ENCODE assay signal across 10 mouse cellular contexts in the genomic region with DNA sequence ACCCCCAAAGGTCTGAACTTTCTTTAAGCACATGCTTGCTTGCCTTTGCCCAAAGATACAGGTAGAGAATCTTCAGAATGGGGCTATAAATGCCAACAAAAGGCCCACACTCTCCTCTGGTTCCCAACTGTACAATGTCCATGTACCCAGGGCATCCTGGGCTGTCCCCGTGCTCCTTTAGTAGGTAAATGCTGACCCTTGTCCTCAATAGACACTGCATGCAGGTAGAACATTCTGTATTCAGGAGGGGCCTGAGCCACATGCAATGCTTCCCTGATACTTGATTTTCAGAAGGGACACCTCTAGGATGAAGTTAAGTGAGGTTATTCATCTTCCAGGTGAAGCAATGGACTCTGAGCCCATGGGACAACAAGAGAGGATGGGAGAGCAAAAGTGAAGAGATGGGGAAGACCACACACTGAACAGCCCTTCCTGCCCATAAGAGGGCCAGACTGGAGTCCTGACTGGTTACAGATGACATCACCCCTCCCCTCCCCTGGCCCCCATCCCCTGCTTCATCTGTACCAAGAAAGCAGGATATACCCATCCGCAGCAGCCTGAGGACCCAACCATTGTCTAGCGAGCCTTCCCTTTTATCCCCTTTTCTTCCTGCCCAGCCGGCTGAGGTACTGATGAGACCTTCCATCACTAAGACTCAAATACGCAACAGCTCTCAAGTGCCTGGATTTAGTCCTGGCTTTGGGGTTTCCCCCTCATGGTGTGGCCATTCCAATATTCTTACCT. TPM values are rescaled to one million over a fixed set of nuclear protein-coding genes. Genes with fewer than 3 reads are reported as not detected.
A peak's percentile ranks its signal among the peaks of the same experiment; 100 is the strongest.
DNase-seq lines count a peak whose midpoint lies in the region; ATAC-seq and TF ChIP-seq lines count a peak whose summit lies in the region.
"Had no signal": no experiment of that assay in that cellular context is flagged by ENCODE, and none has a peak within 500 bp of the region (broad histone marks: within the 10 kb centered on the region; RNA-seq: fewer than 3 reads in every experiment).

No protein-coding gene starts in this region.

- H3K36me3 ChIP-seq in spleen, adult 2 months (ENCODE audit: control insufficient read depth, insufficient read depth, low read length) = no peaks in the 10 kb centered on the region
- H3K36me3 ChIP-seq in limb, embryonic 14.5 days (ENCODE audit: control insufficient read depth, insufficient read depth, low read length) = no peaks in the 10 kb centered on the region
- H3K36me3 ChIP-seq in stomach, embryonic 16.5 days (ENCODE audit: control insufficient read depth, insufficient read depth, low read length) = no peaks in the 10 kb centered on the region
- H3K36me3 ChIP-seq in thymus, adult 2 months (ENCODE audit: control insufficient read depth, insufficient read depth, low read length) = no peaks in the 10 kb centered on the region

- no peak for TF ChIP-seq CTCF in spleen, adult 2 months (IDR thresholded peaks at IDR 0.05; ENCODE audit: extremely low read depth, insufficient read depth, insufficient read length, insufficient replicate concordance)
- no peak for TF ChIP-seq CTCF in thymus, adult 2 months (IDR thresholded peaks at IDR 0.05; ENCODE audit: borderline replicate concordance, control insufficient read depth, extremely low read depth, insufficient read depth, low read length, poor library complexity)

- 54% methylated on average over 5 of the region's 5 CpGs for WGBS in spleen, adult 2 months
- 67% methylated on average over 4 of the region's 5 CpGs for WGBS in limb, embryonic 14.5 days
- WGBS in stomach, embryonic 16.5 days = 37% methylated on average over 5 of the region's 5 CpGs
- whole genome bisulfite sequencing in thymus, adult 2 months = 45% methylated on average over 5 of the region's 5 CpGs

- H3K4me2 ChIP-seq in limb, embryonic 14.5 days (replicated peaks; ENCODE audit: low read depth, low read length, severe bottlenecking) = peak overlapping the region; percentile 92
- peak overlapping the region; percentile 92 for H3K4me2 ChIP-seq in stomach, embryonic 16.5 days (ENCODE audit: low read depth, low read length)

- ATAC-seq in limb, embryonic 14.5 days (ENCODE audit: low FRiP score, low read depth) = no peak
- no peak for ATAC-seq in stomach, embryonic 16.5 days (ENCODE audit: insufficient read depth, low FRiP score)

- H3K27me3 ChIP-seq in spleen, adult 2 months (ENCODE audit: control insufficient read depth, insufficient read depth, low read length) = no peaks in the 10 kb centered on the region
- no peaks in the 10 kb centered on the region for H3K27me3 ChIP-seq in limb, embryonic 14.5 days (ENCODE audit: control insufficient read depth, insufficient read depth, low read length)
- H3K27me3 ChIP-seq in stomach, embryonic 16.5 days (ENCODE audit: control insufficient read depth, insufficient read depth, low read length) = no peaks in the 10 kb centered on the region
- H3K27me3 ChIP-seq in thymus, adult 2 months (ENCODE audit: control insufficient read depth, insufficient read depth, low read length) = no peaks in the 10 kb centered on the region

- intact Hi-C loops in gastrocnemius, postnatal 36 days (cut with DNase I) = no loop called here

- peak overlapping the region; percentile 51; the same call in 1 of the 2 replicates for H3K9ac ChIP-seq in limb, embryonic 14.5 days (ENCODE audit: low read depth, low read length, severe bottlenecking)
- peak overlapping the region; percentile 74 for H3K9ac ChIP-seq in stomach, embryonic 16.5 days (ENCODE audit: low read length)

- DNase-seq in embryo, embryonic 10 days (ENCODE audit: low spot score) = peak; percentile 17
- no peak for DNase-seq in embryo, embryonic 11 days
- no peak for DNase-seq in spleen, adult 2 months (ENCODE audit: low read depth in 1 of 2, low spot score in 2 of 2)
- DNase-seq in spleen, postnatal 10 days (ENCODE audit: low spot score in 2 of 2) = no peak
- no peak for DNase-seq in limb, embryonic 14.5 days (ENCODE audit: low spot score)
- DNase-seq in thymus, adult 2 months = no peak
- DNase-seq in gastrocnemius, postnatal 36 days = no peak

- H3K4me3 ChIP-seq in spleen, adult 2 months (ENCODE audit: extremely low read depth, insufficient read depth, insufficient read length) = peak overlapping the region; percentile 10; the same call in 1 of the 2 replicates
- peak overlapping the region; percentile 43 for H3K4me3 ChIP-seq in limb, embryonic 14.5 days (replicated peaks; ENCODE audit: low read length)
- H3K4me3 ChIP-seq in stomach, embryonic 16.5 days (replicated peaks; ENCODE audit: low read length) = peak overlapping the region; percentile 58
- H3K4me3 ChIP-seq in thymus, adult 2 months (ENCODE audit: control insufficient read depth, insufficient read depth, low read length) = no peak overlapping the region

- peaks cover 17% of the 10 kb centered on the region for H3K4me1 ChIP-seq in spleen, adult 2 months (ENCODE audit: control insufficient read depth, insufficient read depth, insufficient read length)
- H3K4me1 ChIP-seq in limb, embryonic 14.5 days (ENCODE audit: control insufficient read depth, insufficient read depth, low read length) = peaks cover 16% of the 10 kb centered on the region
- H3K4me1 ChIP-seq in stomach, embryonic 16.5 days (ENCODE audit: control insufficient read depth, insufficient read depth, low read length) = peaks cover 35% of the 10 kb centered on the region
- peaks cover 18% of the 10 kb centered on the region for H3K4me1 ChIP-seq in thymus, adult 2 months (replicated peaks; ENCODE audit: control insufficient read depth, insufficient read depth, low read length)

- no peak overlapping the region for H3K27ac ChIP-seq in spleen, adult 2 months (ENCODE audit: insufficient read depth, low read length)
- no peak overlapping the region for H3K27ac ChIP-seq in limb, embryonic 14.5 days (replicated peaks; ENCODE audit: low read depth, low read length)
- H3K27ac ChIP-seq in stomach, embryonic 16.5 days (ENCODE audit: low read length) = peak overlapping the region; percentile 94; the same call in 1 of the 2 replicates
- H3K27ac ChIP-seq in thymus, adult 2 months (ENCODE audit: control insufficient read depth, insufficient read depth, low read length) = no peak overlapping the region

- TF ChIP-seq POLR2A in spleen, adult 2 months (IDR thresholded peaks at IDR 0.05; ENCODE audit: low read depth, low read length) = no peak
- TF ChIP-seq POLR2A in limb, embryonic 14.5 days (IDR thresholded peaks at IDR 0.05; ENCODE audit: borderline replicate concordance, extremely low read depth, insufficient read depth, insufficient read length) = no peak
- no peak for TF ChIP-seq POLR2A in thymus, adult 2 months (IDR thresholded peaks at IDR 0.05; ENCODE audit: control insufficient read depth, extremely low read depth, insufficient read depth, low read length, poor library complexity)

- H3K9me3 ChIP-seq in limb, embryonic 14.5 days (ENCODE audit: control insufficient read depth, low read length) = no peaks in the 10 kb centered on the region
- no peaks in the 10 kb centered on the region for H3K9me3 ChIP-seq in stomach, embryonic 16.5 days (replicated peaks; ENCODE audit: control insufficient read depth, low read length)

RNA-seq across cellular contexts. Expression of gene Vwa1, which starts 1.0 kb away (rescaled TPM):
- polyA plus RNA-seq in spleen, adult 2 months (2012; rRNA removed) = 21.5 and 24.3 TPM in 2 replicates
- 12.4 and 14.9 TPM in 2 replicates for polyA plus RNA-seq in limb, embryonic 14.5 days (2012; rRNA removed)
- polyA plus RNA-seq in limb, embryonic 14.5 days (2014; fragmentation: Nextera tagmentation; extraction: Ambion mirVana) = 11.9 and 13.9 TPM in 2 replicates
- polyA plus RNA-seq in stomach, embryonic 16.5 days (2015; fragmentation: Nextera tagmentation; extraction: Ambion mirVana) = 34.0 and 34.4 TPM in 2 replicates
- polyA plus RNA-seq in thymus, adult 2 months (2012; rRNA removed) = 11.2 and 13.5 TPM in 2 replicates
- total RNA-seq in gastrocnemius, postnatal 36 days (2021) = 1 to 10 TPM; 4.6 to 4.7 TPM

RNA-seq across cellular contexts. Expression of gene Tmem88b, which starts 12.2 kb away (rescaled TPM):
- 0.06 and 0.16 TPM in 2 replicates for polyA plus RNA-seq in spleen, adult 2 months (2012; rRNA removed)
- 2.0 and 2.6 TPM in 2 replicates for polyA plus RNA-seq in limb, embryonic 14.5 days (2012; rRNA removed)
- polyA plus RNA-seq in limb, embryonic 14.5 days (2014; fragmentation: Nextera tagmentation; extraction: Ambion mirVana) = 0.48 and 0.67 TPM in 2 replicates
- polyA plus RNA-seq in stomach, embryonic 16.5 days (2015; fragmentation: Nextera tagmentation; extraction: Ambion mirVana) = 0.35 and 0.43 TPM in 2 replicates
- polyA plus RNA-seq in thymus, adult 2 months (2012; rRNA removed) = 0.55 and 0.58 TPM in 2 replicates
- total RNA-seq in gastrocnemius, postnatal 36 days (2021) = under 1 TPM; 0.67 to 0.87 TPM

RNA-seq across cellular contexts. Expression of gene Atad3a, which starts 12.6 kb away (rescaled TPM):
- 59.9 and 91.6 TPM in 2 replicates for polyA plus RNA-seq in spleen, adult 2 months (2012; rRNA removed)
- polyA plus RNA-seq in limb, embryonic 14.5 days (2012; rRNA removed) = 117 and 135 TPM in 2 replicates
- 84.8 and 85.2 TPM in 2 replicates for polyA plus RNA-seq in limb, embryonic 14.5 days (2014; fragmentation: Nextera tagmentation; extraction: Ambion mirVana)
- polyA plus RNA-seq in stomach, embryonic 16.5 days (2015; fragmentation: Nextera tagmentation; extraction: Ambion mirVana) = 99.0 and 101 TPM in 2 replicates
- polyA plus RNA-seq in thymus, adult 2 months (2012; rRNA removed) = 87.0 and 93.1 TPM in 2 replicates
- total RNA-seq in gastrocnemius, postnatal 36 days (2021) = 10 to 100 TPM; 23.7 to 26.6 TPM

RNA-seq across cellular contexts. Expression of gene Ankrd65, which starts 16.7 kb away (rescaled TPM):
- 0.25 and 0.49 TPM in 2 replicates for polyA plus RNA-seq in spleen, adult 2 months (2012; rRNA removed)
- 0.23 TPM in 1 of 2 replicates, not detected in the other for polyA plus RNA-seq in limb, embryonic 14.5 days (2012; rRNA removed)
- polyA plus RNA-seq in limb, embryonic 14.5 days (2014; fragmentation: Nextera tagmentation; extraction: Ambion mirVana) = not detected in 2 replicates
- polyA plus RNA-seq in stomach, embryonic 16.5 days (2015; fragmentation: Nextera tagmentation; extraction: Ambion mirVana) = 0.31 and 0.35 TPM in 2 replicates
- 0.42 and 0.92 TPM in 2 replicates for polyA plus RNA-seq in thymus, adult 2 months (2012; rRNA removed)
- total RNA-seq in gastrocnemius, postnatal 36 days (2021) = not detected
- polyA plus RNA-seq: brain, embryonic 14.5 days; C2C12 had no signal

RNA-seq across cellular contexts. Expression of gene Mrpl20, which starts 29.2 kb away (rescaled TPM):
- polyA plus RNA-seq in spleen, adult 2 months (2012; rRNA removed) = 23.3 and 31.4 TPM in 2 replicates
- polyA plus RNA-seq in limb, embryonic 14.5 days (2012; rRNA removed) = 72.2 and 97.5 TPM in 2 replicates
- polyA plus RNA-seq in limb, embryonic 14.5 days (2014; fragmentation: Nextera tagmentation; extraction: Ambion mirVana) = 199 and 215 TPM in 2 replicates
- 191 and 199 TPM in 2 replicates for polyA plus RNA-seq in stomach, embryonic 16.5 days (2015; fragmentation: Nextera tagmentation; extraction: Ambion mirVana)
- polyA plus RNA-seq in thymus, adult 2 months (2012; rRNA removed) = 74.6 and 77.9 TPM in 2 replicates
- total RNA-seq in gastrocnemius, postnatal 36 days (2021) = 10 to 100 TPM; 38.3 to 49.1 TPM
